Mouse (Mus musculus) G1E-ER4 (cell line): ENCODE measurements around the gene Ascc2. TPM values are rescaled to one million over a fixed set of nuclear protein-coding genes. Genes with fewer than 3 reads are reported as not detected.

Source experiments
- GATA1 ChIP-seq: IDR thresholded peaks from one replicate; pipeline ENCODE4 v1.8.0; 2012; ENCODE audit warnings: low read length, inconsistent platforms
- polyA plus RNA-seq: library from polyadenylated mRNA; stranded (reverse); fragments of >175 nt; gene quantifications from 2 replicates; pipeline ENCODE4 v1.2.3, GENCODE M21; 2012

Ascc2 gene
- polyA plus RNA-seq, 1 experiment = 57.4 TPM

GRCm38 (mm10) chr11:4671736-4672135 lies 34.2 kb downstream of the Ascc2 start:
- no peak for TF ChIP-seq GATA1

GRCm38 (mm10) chr11:4674593-4674992 lies 37.0 kb downstream of the Ascc2 start:
- TF ChIP-seq GATA1 = no peak

- TF ChIP-seq GATA1 = no peak
These were observed 37.6 kb downstream of the Ascc2 start for GRCm38 (mm10) chr11:4675126-4675562.

- TF ChIP-seq GATA1 = no peak
These were observed 38.1 kb downstream of the Ascc2 start for GRCm38 (mm10) chr11:4675693-4676092.

GRCm38 (mm10) chr11:4677250-4677872 lies 39.8 kb downstream of the Ascc2 start:
- TF ChIP-seq GATA1 = no peak

GRCm38 (mm10) chr11:4678700-4679440 lies 41.3 kb downstream of the Ascc2 start:
- TF ChIP-seq GATA1 = no peak

GRCm38 (mm10) chr11:4679441-4679832 lies 41.9 kb downstream of the Ascc2 start:
- TF ChIP-seq GATA1 = no peak

GRCm38 (mm10) chr11:4680126-4680525 lies 42.6 kb downstream of the Ascc2 start:
- no peak for TF ChIP-seq GATA1

GRCm38 (mm10) chr11:4683516-4683915 lies 46.0 kb downstream of the Ascc2 start:
- TF ChIP-seq GATA1 = no peak

- no peak for TF ChIP-seq GATA1
These were observed 46.6 kb downstream of the Ascc2 start for GRCm38 (mm10) chr11:4684186-4684585.

- no peak for TF ChIP-seq GATA1
These were observed 47.5 kb downstream of the Ascc2 start for GRCm38 (mm10) chr11:4685071-4685470.

- no peak for TF ChIP-seq GATA1
These were observed 48.0 kb downstream of the Ascc2 start for GRCm38 (mm10) chr11:4685510-4685909.

GRCm38 (mm10) chr11:4687027-4687426 lies 49.5 kb downstream of the Ascc2 start:
- no peak for TF ChIP-seq GATA1

GRCm38 (mm10) chr11:4687874-4688273 lies 50.3 kb downstream of the Ascc2 start:
- no peak for TF ChIP-seq GATA1

- no peak for TF ChIP-seq GATA1
These were observed 51.3 kb downstream of the Ascc2 start for GRCm38 (mm10) chr11:4688632-4689380.

- TF ChIP-seq GATA1 = no peak
These were observed 52.8 kb downstream of the Ascc2 start for GRCm38 (mm10) chr11:4690353-4690752.
